Mouse (Mus musculus): Measurements from ENCODE around the gene Vmn2r-ps159.
"Not testable (repeated sequence)": the region's sequence is repeated elsewhere in the genome, so short reads cannot be mapped to it uniquely, and the experiment has no call there.

Vmn2r-ps159 gene

GRCm38 (mm10) chr4:156330803-156331202, at the start of gene Vmn2r-ps159:
Gene Vmn2r-ps159 (plus strand): TSS chr4:156331103.
- not testable (repeated sequence) for DNase-seq (ENCODE audit: low read depth, low spot score)

- DNase-seq (ENCODE audit: low read depth, low spot score): not testable (repeated sequence)
These were observed 10.9 kb downstream of the Vmn2r-ps159 start for GRCm38 (mm10) chr4:156341601-156342504.

- DNase-seq (ENCODE audit: low read depth, low spot score): peak; percentile 20
These were observed 11.8 kb downstream of the Vmn2r-ps159 start for GRCm38 (mm10) chr4:156342569-156343325.

- DNase-seq (ENCODE audit: low read depth, low spot score): no peak
These were observed 12.4 kb downstream of the Vmn2r-ps159 start for GRCm38 (mm10) chr4:156343332-156343731.

GRCm38 (mm10) chr4:156356756-156357437, 26.0 kb downstream of the Vmn2r-ps159 start:
- DNase-seq (ENCODE audit: low read depth, low spot score): not testable (repeated sequence)

All from retina, adult 2 months (tissue).